Mouse (Mus musculus): Measurements from ENCODE around the gene Ercc2.

DNA sequence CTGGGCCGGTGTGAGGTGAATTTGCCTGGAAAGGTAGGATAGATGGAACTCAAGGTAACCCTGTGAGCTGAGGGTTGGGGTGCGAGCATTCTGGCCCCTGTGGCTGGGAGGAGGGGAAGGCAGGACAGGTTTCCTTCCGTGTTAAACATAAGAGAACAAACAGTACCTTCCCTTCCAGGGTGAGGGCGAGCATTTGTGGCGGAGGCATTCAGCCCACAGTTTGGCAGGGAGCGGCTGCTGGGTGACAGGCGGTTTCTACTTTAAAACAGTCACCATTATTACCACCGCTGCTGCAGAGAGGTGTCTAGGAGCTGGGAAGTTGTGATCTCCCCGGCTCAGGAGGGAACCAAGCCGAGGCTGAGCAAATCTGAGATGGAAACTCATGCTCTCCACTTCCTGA lies 44.7 kb upstream of the Ercc2 start:
- TF ChIP-seq CTCF (IDR thresholded peaks at IDR 0.05; ENCODE audit: low read depth) (no peak), EP300 (IDR thresholded peaks at IDR 0.05; ENCODE audit: low read depth) (no peak)

Data from liver, embryonic 14.5 days (tissue).